Mouse (Mus musculus) CH12.LX (cell line): Measurements from ENCODE around the gene Ccdc60. TPM values are rescaled to one million over a fixed set of nuclear protein-coding genes. Genes with fewer than 3 reads are reported as not detected.

ENCODE experiments used
- DNase-seq: peaks from one replicate; pipeline ENCODE4 v3.0.0-alpha.2; 2013; ENCODE audit errors: extremely low read depth
- H3K27ac ChIP-seq: 2 replicates; pipeline ENCODE4 v1.5.1; 2012; ENCODE audit warnings: low read depth, mild to moderate bottlenecking, control low read depth, moderate library complexity; ENCODE audit not compliant: insufficient read depth
- H3K27me3 ChIP-seq: replicated peaks from 2 replicates; pipeline ENCODE3; 2012; ENCODE audit warnings: inconsistent platforms
- H3K36me3 ChIP-seq, 2 experiments: replicated peaks in 1 of 2; 2 replicates each; pipeline versions ENCODE3 to v1.6.1; 2012; ENCODE audit warnings: inconsistent platforms in 1 of 2, low read length in 1 of 2, mild to moderate bottlenecking in 1 of 2, mixed read lengths in 1 of 2, moderate library complexity in 1 of 2; ENCODE audit not compliant: control insufficient read depth in 1 of 2, insufficient read depth in 1 of 2
- H3K4me1 ChIP-seq, 2 experiments: 2 replicates each; pipeline ENCODE4 v1.6.1; 2012; ENCODE audit warnings: inconsistent platforms in 1 of 2, moderate library complexity in 1 of 2; ENCODE audit not compliant: insufficient read depth in 2 of 2, control insufficient read depth in 1 of 2
- H3K4me2 ChIP-seq: 2 replicates; pipeline ENCODE4 v1.6.1; 2012; ENCODE audit warnings: low read depth, mild to moderate bottlenecking, control low read depth; ENCODE audit not compliant: poor library complexity, insufficient read depth, severe bottlenecking
- H3K4me3 ChIP-seq, 3 experiments: fragments of 150-350 bp in 1 of 3; sonication (generic) in 1 of 3; replicated peaks in 1 of 3; 2 replicates each; pipeline versions ENCODE3 to v1.5.1; 2011 to 2012; ENCODE audit warnings: low read depth in 2 of 3, low read length in 2 of 3, mild to moderate bottlenecking in 2 of 3, moderate library complexity in 2 of 3, control low read depth in 1 of 3, improper control_type of control experiment in 1 of 3, inconsistent platforms in 1 of 3, mixed read lengths in 1 of 3; ENCODE audit not compliant: poor library complexity in 1 of 3
- H3K79me2 ChIP-seq: replicated peaks from 2 replicates; pipeline ENCODE4 v1.6.1; 2012; ENCODE audit warnings: mild to moderate bottlenecking, moderate library complexity; ENCODE audit not compliant: control insufficient read depth, poor library complexity, insufficient read depth, severe bottlenecking; ENCODE audit errors: extremely low read depth
- H3K9ac ChIP-seq: 2 replicates; pipeline ENCODE4 v1.6.1; 2012; ENCODE audit warnings: low read depth, mild to moderate bottlenecking, control low read depth, moderate library complexity; ENCODE audit not compliant: insufficient read depth
- H3K9me3 ChIP-seq: replicated peaks from 2 replicates; pipeline ENCODE3; 2012; ENCODE audit warnings: low read length, inconsistent platforms, mixed read lengths
- CTCF ChIP-seq, 2 experiments: IDR thresholded peaks in 1 of 2; conservative IDR thresholded peaks in 1 of 2; 2 replicates each; pipeline ENCODE4 v1.5.1; 2011 to 2012; ENCODE audit warnings: low read depth in 2 of 2, low read length in 2 of 2, improper control_type of control experiment in 1 of 2, inconsistent platforms in 1 of 2, mild to moderate bottlenecking in 1 of 2, moderate library complexity in 1 of 2
- EP300 ChIP-seq: IDR thresholded peaks from 2 replicates; pipeline ENCODE4 v1.6.1; 2011; ENCODE audit warnings: low read length, improper control_type of control experiment
- IRF4 ChIP-seq: IDR thresholded peaks from 2 replicates; pipeline ENCODE4 v1.6.1; 2014; ENCODE audit warnings: low read depth, mild to moderate bottlenecking, inconsistent platforms, low read length, improper control_type of control experiment
- MAFK ChIP-seq: IDR thresholded peaks from 2 replicates; pipeline ENCODE4 v1.6.1; 2011; ENCODE audit warnings: low read length, improper control_type of control experiment; ENCODE audit not compliant: insufficient replicate concordance
- MAX ChIP-seq: IDR thresholded peaks from 2 replicates; pipeline ENCODE4 v1.6.1; 2011; ENCODE audit warnings: low read length, improper control_type of control experiment
- MXI1 ChIP-seq: IDR thresholded peaks from 2 replicates; pipeline ENCODE4 v1.6.1; 2011; ENCODE audit warnings: mild to moderate bottlenecking, low read depth, low read length, improper control_type of control experiment
- MYC ChIP-seq: IDR thresholded peaks from 2 replicates; pipeline ENCODE4 v1.6.1; 2011; ENCODE audit warnings: low read depth, mild to moderate bottlenecking, improper control_type of control experiment, low read length
- PAX5 ChIP-seq: IDR thresholded peaks from 2 replicates; pipeline ENCODE4 v1.6.1; 2012; ENCODE audit warnings: low read length, inconsistent platforms, mixed read lengths
- POLR2AphosphoS2 ChIP-seq: IDR thresholded peaks from 2 replicates; pipeline ENCODE4 v1.6.1; 2011; ENCODE audit warnings: low read depth, low read length, improper control_type of control experiment
- RAD21 ChIP-seq: IDR thresholded peaks from 2 replicates; pipeline ENCODE4 v1.6.1; 2011; ENCODE audit warnings: low read depth, mild to moderate bottlenecking, low read length, improper control_type of control experiment, moderate library complexity
- SIN3A ChIP-seq: IDR thresholded peaks from 2 replicates; pipeline ENCODE4 v1.6.1; 2012; ENCODE audit warnings: low read length, improper control_type of control experiment, inconsistent platforms
- SMC3 ChIP-seq: IDR thresholded peaks from 2 replicates; pipeline ENCODE4 v1.6.1; 2011; ENCODE audit warnings: low read depth, low read length, improper control_type of control experiment
- TBP ChIP-seq: conservative IDR thresholded peaks from 2 replicates; pipeline ENCODE4 v1.6.1; 2011; ENCODE audit warnings: low read depth, low read length, improper control_type of control experiment
- UBTF ChIP-seq: IDR thresholded peaks from 2 replicates; pipeline ENCODE4 v1.6.1; 2012; ENCODE audit warnings: low read depth, mild to moderate bottlenecking, inconsistent platforms, low read length, improper control_type of control experiment, moderate library complexity
- ZKSCAN1 ChIP-seq: IDR thresholded peaks from 2 replicates; pipeline ENCODE4 v1.6.1; 2012; ENCODE audit warnings: low read depth, inconsistent platforms, low read length, improper control_type of control experiment, borderline replicate concordance
- ZMIZ1 ChIP-seq: IDR thresholded peaks from 2 replicates; pipeline ENCODE4 v1.6.1; 2012; ENCODE audit warnings: low read depth, mild to moderate bottlenecking, inconsistent platforms, low read length, improper control_type of control experiment
- ZNF384 ChIP-seq: IDR thresholded peaks from 2 replicates; pipeline ENCODE4 v1.6.1; 2012; ENCODE audit warnings: low read depth, low read length, improper control_type of control experiment, inconsistent platforms
- dilution Hi-C: fragments of 300-500 bp; cut with MboI; formaldehyde crosslinking; loops from 2 replicates; pipeline ENCODE4 v1.14.3; 2020; ENCODE audit warnings: low sequenced_read_pairs; ENCODE audit not compliant: extremely low pct_unique_long_range_greater_than_20kb, extremely low pct_ligation_motif_present
- in situ Hi-C: fragments of 300-500 bp; cut with MboI; formaldehyde crosslinking; loops from 3 replicates; pipeline ENCODE4 v1.14.3; 2019; ENCODE audit warnings: low sequenced_read_pairs, low pct_ligation_motif_present, low pct_unique_long_range_greater_than_20kb, mixed read lengths
- polyA plus RNA-seq: library from polyadenylated mRNA; unstranded; fragments of >175 nt; gene quantifications from 2 replicates; pipeline ENCODE4 v1.2.1, GENCODE M21; 2012; ENCODE audit warnings: low read depth; ENCODE audit not compliant: insufficient read length
- total RNA-seq, 2 experiments: library from RNA; depleted of rRNA; stranded (reverse); fragments of 300-350 nt in 1 of 2; fragments of >200 nt in 1 of 2; gene quantifications; 2 replicates each; pipeline ENCODE4 v1.2.3; 2012 to 2014

The Ccdc60 gene
- total and polyA plus RNA-seq, 3 experiments: not detected

DNA sequence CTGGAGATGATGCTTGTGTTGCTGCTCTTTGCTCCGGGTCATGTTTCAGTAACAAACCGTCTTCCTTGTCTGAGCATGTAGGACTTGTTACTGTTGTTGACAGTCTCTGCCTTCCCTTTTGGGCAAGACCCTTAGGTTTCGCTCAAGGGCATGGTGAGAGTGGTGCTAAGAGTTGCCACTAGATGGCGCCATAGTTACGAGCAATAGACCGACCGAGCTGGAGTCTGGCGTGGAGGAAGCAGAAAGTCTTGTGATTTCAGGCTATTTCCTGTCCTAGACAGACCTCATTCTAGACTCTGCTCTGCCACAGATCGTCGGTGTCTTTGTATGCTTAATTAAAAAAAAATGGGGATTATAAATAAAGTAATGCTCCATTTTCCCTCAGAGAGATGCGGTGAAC lies 165.4 kb downstream of the Ccdc60 start:
- peak; percentile 6 for DNase-seq
- no peak overlapping the region for H3K9ac ChIP-seq

DNA sequence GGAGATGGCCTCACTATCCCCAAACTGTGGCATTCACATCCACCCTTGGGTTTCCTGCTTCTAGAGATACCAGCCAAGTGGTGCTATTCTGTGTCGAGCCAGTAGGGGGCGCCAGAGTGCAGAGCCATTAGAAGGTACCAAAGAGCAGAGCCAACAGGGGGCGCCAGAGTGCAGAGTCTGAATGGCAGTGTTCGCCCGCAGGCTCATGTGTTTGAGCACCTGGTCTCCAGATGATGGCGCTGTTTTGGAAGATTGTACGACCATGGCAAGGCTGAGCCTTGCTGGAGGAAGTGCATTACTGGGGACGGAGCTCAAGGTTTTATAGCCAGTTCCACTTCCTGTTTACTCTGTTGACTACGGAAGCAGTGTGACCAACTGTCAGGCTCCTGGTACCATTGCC lies 172.2 kb downstream of the Ccdc60 start:
- Histone ChIP-seq H3K9me3 (peaks cover 74% of the 10 kb centered on the region), H3K9ac (no peak overlapping the region), H3K27me3 (no peaks in the 10 kb centered on the region), H3K4me2 (no peak overlapping the region), H3K4me1 (no peaks in the 10 kb centered on the region)
- in situ Hi-C loops (loop anchor here (25.0 kb wide), 1 partner anchor 946 kb away; no protein-coding TSS in a partner anchor), dilution Hi-C loops (no loop called here)
- peak in 1 of 2 experiments; percentile 82; a peak in 3 of 4 replicates for TF ChIP-seq CTCF (conservative IDR thresholded peaks at IDR 0.05 in 1 of 2, IDR thresholded peaks at IDR 0.05 in 1 of 2; ENCODE audit: low read depth in 2 of 2, low read length in 2 of 2)
- no peak for TF ChIP-seq ZNF384
- TF ChIP-seq ZMIZ1: no peak
- TF ChIP-seq PAX5: no peak
- no peak for TF ChIP-seq MXI1
- TF ChIP-seq, all 38 proteins: peak for 1
- Histone ChIP-seq H3K36me3 (no peaks in the 10 kb centered on the region), H3K79me2 (no peaks in the 10 kb centered on the region), H3K4me3 (no peak overlapping the region), H3K27ac (no peak overlapping the region)
- peak; percentile 2 for DNase-seq

More for the DNA sequence above, 165.4 kb downstream of the Ccdc60 start:
- peak; percentile 53 for TF ChIP-seq RAD21
- TF ChIP-seq SMC3: peak; percentile 22; the same call in 1 of the 2 replicates
- no peak for TF ChIP-seq EP300
- peak in 1 of 2 experiments; percentile 51; a peak in 3 of 4 replicates for TF ChIP-seq CTCF (conservative IDR thresholded peaks at IDR 0.05 in 1 of 2, IDR thresholded peaks at IDR 0.05 in 1 of 2; ENCODE audit: low read depth in 2 of 2, low read length in 2 of 2)
- TF ChIP-seq, all 38 proteins: peak for 3
- Histone ChIP-seq H3K36me3 (no peaks in the 10 kb centered on the region), H3K4me2 (no peak overlapping the region), H3K27ac (no peak overlapping the region), H3K79me2 (no peaks in the 10 kb centered on the region), H3K27me3 (no peaks in the 10 kb centered on the region), H3K4me3 (peak overlapping the region in 1 of 3 experiments; percentile 25), H3K9me3 (peaks cover 80% of the 10 kb centered on the region), H3K4me1 (no peaks in the 10 kb centered on the region)
- dilution Hi-C loops: no loop called here
- in situ Hi-C loops: loop anchor here (25.0 kb wide), 1 partner anchor 939 kb away; no protein-coding TSS in a partner anchor

DNA sequence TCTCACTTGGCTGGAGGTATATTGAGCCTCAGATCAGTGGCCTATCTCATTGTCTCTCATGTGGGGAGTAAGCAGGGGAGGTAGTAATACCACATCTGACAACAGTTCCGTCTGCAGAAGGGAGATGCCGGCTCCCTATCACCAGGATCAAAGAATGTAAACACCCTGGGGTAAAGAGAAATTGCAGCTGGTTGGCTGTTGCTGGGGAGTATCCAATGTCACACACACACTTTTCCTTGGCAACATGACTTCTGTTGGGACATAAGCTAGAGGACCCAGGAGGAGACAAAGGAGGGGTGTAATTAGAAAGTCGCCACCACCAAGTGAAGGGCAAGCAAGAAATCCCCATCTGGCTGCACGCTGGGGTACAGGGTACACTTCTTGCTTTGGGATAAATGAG lies 172.7 kb downstream of the Ccdc60 start:
- Histone ChIP-seq H3K27ac (no peak overlapping the region), H3K79me2 (no peaks in the 10 kb centered on the region), H3K9me3 (peaks cover 73% of the 10 kb centered on the region), H3K36me3 (no peaks in the 10 kb centered on the region), H3K4me1 (no peaks in the 10 kb centered on the region), H3K4me2 (no peak overlapping the region), H3K9ac (no peak overlapping the region), H3K27me3 (no peaks in the 10 kb centered on the region), H3K4me3 (no peak overlapping the region)
- TF ChIP-seq RAD21: no peak
- no peak for TF ChIP-seq MAX
- TF ChIP-seq IRF4: no peak
- TF ChIP-seq POLR2AphosphoS2: no peak
- TF ChIP-seq SMC3: no peak
- TF ChIP-seq SIN3A: no peak
- TF ChIP-seq EP300: no peak
- no peak for TF ChIP-seq ZKSCAN1
- TF ChIP-seq TBP: no peak
- no peak for TF ChIP-seq MAFK
- no peak for TF ChIP-seq MYC
- no peak for TF ChIP-seq UBTF
- in situ Hi-C loops (loop anchor here (25.0 kb wide), 1 partner anchor 946 kb away; no protein-coding TSS in a partner anchor), dilution Hi-C loops (no loop called here)
- DNase-seq: no peak
